Mouse (Mus musculus) layer of hippocampus, adult 2 months (tissue): ENCODE results near the gene Racgap1. TPM values are rescaled to one million over a fixed set of nuclear protein-coding genes. Genes with fewer than 3 reads are reported as not detected.
A peak's percentile ranks its signal among the peaks of the same experiment; 100 is the strongest.

Experiments
- DNase-seq, 2 experiments: peaks; one replicate each; pipeline ENCODE4 v3.0.0; 2022; ENCODE audit warnings: low spot score in 2 of 2
- H3K27ac ChIP-seq: fragments of 200-600 bp; 2 replicates; pipeline ENCODE4 v1.8.1; 2022
- H3K4me3 ChIP-seq: fragments of 200-600 bp; 2 replicates; pipeline ENCODE4 v1.8.1; 2022; ENCODE audit warnings: mild to moderate bottlenecking
- CTCF ChIP-seq: fragments of 200-600 bp; conservative IDR thresholded peaks from 2 replicates; pipeline ENCODE4 v1.8.1; 2022; ENCODE audit warnings: antibody characterized with exemption, mild to moderate bottlenecking, moderate library complexity
- total RNA-seq, 2 experiments: library from RNA; stranded (reverse); gene quantifications; 2 replicates each; pipeline ENCODE4 v1.2.3; 2021

The Racgap1 gene
- total RNA-seq, 2 experiments from 2014 or later, result 5.0 to 5.2 TPM

DNA sequence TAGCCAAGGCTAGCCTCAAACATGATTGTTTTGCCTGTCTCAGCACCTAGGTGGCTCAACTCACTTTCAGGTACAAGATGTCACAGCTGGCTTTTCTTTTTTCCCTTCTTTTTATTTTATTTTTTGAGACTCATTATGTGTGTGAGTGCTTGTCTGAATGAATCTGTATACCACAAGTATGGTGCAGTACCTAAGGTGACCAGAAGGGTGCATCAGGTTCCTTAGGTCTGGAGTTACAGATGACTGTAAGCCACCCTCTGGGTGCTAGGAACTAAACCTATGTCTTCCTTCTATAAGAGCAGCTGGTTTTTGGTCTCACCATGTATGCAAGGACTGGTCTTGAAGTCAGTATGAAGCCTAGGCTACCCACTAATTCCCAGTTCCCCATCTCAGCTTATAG is 19.8 kb downstream of the Racgap1 start:
- H3K27ac ChIP-seq, result no peak overlapping the region
- no peak overlapping the region for H3K4me3 ChIP-seq
- DNase-seq, result no peak
- peak; percentile 63 for TF ChIP-seq CTCF

- TF ChIP-seq CTCF, result no peak
- Histone ChIP-seq H3K4me3 (no peak overlapping the region), H3K27ac (no peak overlapping the region)
- no peak for DNase-seq
These were observed 29.4 kb downstream of the Racgap1 start for GRCm38 (mm10) chr15:99622063-99622462.

DNA sequence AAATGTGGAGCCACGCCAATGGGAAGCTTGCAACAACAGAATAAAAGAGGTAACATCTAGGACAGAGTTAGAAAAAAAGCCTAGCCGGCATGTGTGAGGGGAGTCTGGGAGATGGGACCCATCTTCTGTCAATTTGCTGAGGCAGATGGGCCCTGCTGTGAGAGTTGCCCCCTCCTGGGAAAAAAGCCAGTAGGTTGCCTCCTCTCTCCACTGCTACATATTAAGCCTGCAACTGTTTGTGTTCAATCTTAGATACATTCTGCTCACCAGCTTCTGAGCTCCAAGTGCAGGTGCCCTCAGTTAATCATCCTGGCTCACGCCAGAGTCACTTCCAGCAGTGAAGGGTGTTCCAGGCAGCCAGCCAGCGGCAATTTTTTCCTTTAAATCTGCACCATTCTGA is 31.6 kb downstream of the Racgap1 start:
- peak; percentile 50 to 63 for DNase-seq
- no peak overlapping the region for H3K27ac ChIP-seq
- H3K4me3 ChIP-seq, result no peak overlapping the region
- no peak for TF ChIP-seq CTCF

DNA sequence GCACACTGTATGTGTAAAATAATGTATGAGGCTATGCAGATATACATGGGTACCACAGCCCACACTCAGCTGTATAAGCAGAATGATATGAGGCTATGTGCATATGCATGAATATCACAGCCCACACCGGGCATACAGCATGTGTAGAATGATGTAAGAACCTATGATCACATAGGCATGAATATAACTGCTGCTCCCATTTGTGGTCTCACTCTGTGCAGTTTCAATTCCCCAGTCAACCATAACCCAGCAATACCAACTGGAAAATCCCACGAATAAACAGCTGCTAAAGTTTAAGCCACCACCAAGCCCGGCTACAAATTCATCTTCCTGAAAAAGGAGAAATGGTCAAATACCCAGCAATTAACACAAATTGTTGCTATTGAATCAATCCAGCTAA is 32.9 kb downstream of the Racgap1 start:
- TF ChIP-seq CTCF, result no peak
- no peak overlapping the region for H3K4me3 ChIP-seq
- DNase-seq, result no peak
- H3K27ac ChIP-seq, result no peak overlapping the region

- no peak for DNase-seq
- Histone ChIP-seq H3K27ac (no peak overlapping the region), H3K4me3 (no peak overlapping the region)
- TF ChIP-seq CTCF, result no peak
These were observed 36.2 kb downstream of the Racgap1 start for GRCm38 (mm10) chr15:99615246-99615645.

- Histone ChIP-seq H3K27ac (no peak overlapping the region), H3K4me3 (no peak overlapping the region)
- DNase-seq, result no peak
- TF ChIP-seq CTCF, result no peak
These were observed 36.7 kb downstream of the Racgap1 start for GRCm38 (mm10) chr15:99614753-99615152.

DNA sequence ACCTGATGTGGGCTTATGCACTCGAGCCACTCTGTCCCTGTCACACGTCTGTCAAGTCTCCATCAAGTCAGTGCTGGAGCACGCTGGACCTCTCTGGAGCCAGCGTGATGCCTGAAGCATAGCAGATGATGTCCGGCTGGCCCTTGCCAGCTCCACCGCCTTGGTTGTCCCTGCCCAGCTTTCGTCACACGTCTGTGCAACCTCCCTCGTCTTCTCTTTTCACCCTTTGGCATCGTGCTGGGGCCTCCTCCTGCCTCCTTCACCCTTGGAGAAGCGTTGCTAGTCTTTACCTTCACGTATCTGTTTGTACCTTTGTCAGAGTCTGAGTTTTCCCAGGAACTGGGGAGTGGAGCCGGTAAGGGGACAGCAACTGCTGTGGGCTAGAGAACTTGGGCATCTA is 37.2 kb downstream of the Racgap1 start:
- H3K27ac ChIP-seq, result no peak overlapping the region
- no peak for DNase-seq
- TF ChIP-seq CTCF, result no peak
- H3K4me3 ChIP-seq, result no peak overlapping the region

DNA sequence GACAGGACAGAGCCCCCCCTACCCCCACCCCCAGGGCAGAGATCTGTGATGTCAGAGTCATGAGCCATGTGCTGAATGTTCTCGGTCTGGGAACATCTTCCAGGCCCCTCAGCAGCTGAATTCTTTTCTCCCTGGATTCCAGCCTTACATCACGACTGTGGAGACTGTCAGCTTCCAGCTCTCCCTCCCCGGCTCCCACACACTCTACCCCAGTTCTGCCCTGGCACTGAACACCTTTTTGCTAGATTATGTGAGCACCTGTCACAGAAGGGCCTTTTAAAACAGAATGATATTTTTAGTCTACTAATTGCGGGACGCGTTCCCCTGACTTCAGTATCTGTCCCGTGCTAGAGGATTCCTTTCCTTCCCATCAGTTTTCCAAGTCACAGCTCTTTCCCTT is 39.9 kb downstream of the Racgap1 start:
- TF ChIP-seq CTCF, result no peak
- Histone ChIP-seq H3K4me3 (no peak overlapping the region), H3K27ac (no peak overlapping the region)
- no peak for DNase-seq

GRCm38 (mm10) chr15:99608382-99609125 is 42.9 kb downstream of the Racgap1 start:
- DNase-seq, result no peak
- no peak for TF ChIP-seq CTCF
- H3K27ac ChIP-seq, result no peak overlapping the region
- H3K4me3 ChIP-seq, result no peak overlapping the region

GRCm38 (mm10) chr15:99607388-99608113 is 43.9 kb downstream of the Racgap1 start:
- peak; percentile 47 to 50 for DNase-seq
- H3K4me3 ChIP-seq, result no peak overlapping the region
- H3K27ac ChIP-seq, result no peak overlapping the region
- TF ChIP-seq CTCF, result no peak

DNA sequence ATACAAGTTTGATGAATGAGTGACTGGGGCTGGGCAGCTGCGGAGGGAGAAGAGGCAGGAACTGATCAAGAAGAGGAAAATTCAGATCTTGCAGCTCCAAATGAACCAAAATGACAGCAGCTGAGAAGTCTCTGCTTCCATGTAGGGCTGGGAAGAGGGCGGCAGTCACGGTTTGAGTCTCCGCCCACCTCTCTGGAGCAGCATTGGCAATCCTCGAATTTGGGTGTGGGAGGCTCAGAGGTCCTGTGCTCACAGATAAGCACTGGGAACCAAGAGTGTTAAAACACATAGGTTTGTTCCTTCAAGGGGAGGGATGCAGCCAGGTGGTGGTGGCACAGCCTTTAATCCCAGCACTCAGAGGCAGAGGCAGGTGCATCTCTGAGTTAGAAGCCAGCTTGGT is 44.9 kb downstream of the Racgap1 start:
- no peak for DNase-seq
- H3K27ac ChIP-seq, result no peak overlapping the region

GRCm38 (mm10) chr15:99605595-99605994 is 45.9 kb downstream of the Racgap1 start:
- Histone ChIP-seq H3K4me3 (no peak overlapping the region), H3K27ac (no peak overlapping the region)
- DNase-seq, result no peak
- TF ChIP-seq CTCF, result no peak

More for the DNA sequence above, 44.9 kb downstream of the Racgap1 start:
- H3K4me3 ChIP-seq, result no peak overlapping the region
- no peak for TF ChIP-seq CTCF

DNA sequence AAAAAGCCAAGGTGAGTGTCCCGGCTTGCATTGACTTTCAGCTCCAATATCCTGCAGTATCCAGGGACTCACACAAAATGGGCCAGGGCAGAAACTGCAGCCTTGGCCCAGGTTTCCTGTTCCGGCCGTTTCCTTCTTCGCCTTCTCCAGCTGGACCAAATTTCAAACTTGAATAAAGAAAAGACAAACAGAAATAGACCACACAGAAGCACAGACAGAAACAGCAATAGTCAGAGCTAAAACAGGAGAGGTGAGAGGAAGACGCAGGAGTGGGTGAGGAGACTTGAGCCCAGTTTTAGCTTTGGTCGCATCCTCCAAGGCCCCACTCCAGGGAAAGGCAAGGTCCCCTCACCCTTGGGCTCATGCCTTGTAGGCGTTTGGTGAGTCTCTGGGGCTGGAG is 48.2 kb downstream of the Racgap1 start:
- Histone ChIP-seq H3K27ac (no peak overlapping the region), H3K4me3 (no peak overlapping the region)
- TF ChIP-seq CTCF, result no peak

DNA sequence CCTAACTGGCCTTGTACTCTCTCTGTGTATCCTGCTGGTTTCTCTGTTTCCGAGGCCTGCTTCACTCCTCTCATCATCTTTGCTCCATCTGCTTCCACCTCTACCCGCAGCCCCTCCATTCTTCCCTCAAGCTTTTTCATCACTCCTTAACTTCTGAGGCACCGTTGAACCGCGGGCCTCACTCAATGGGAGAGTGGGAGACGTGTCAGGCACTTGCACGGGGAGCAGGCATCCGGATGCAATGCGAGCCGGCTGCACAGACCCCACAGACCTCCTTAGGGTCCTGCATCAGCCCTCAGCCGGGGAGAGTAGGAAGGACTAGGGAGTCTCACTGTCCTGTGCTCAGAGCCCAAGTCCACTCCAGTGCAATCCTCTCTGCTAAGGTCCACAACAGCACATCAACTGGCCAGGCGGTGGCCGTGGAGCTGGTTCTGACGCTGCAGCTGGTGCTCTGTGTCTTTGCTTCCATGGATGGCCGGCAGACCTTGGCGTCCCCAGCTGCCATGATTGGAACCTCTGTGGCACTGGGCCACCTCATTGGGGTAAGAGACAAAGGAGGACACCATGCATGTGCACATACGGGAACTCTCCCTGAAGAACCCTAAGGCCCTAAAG is 49.1 kb downstream of the Racgap1 start:
- no peak overlapping the region for H3K27ac ChIP-seq
- DNase-seq, result no peak
- no peak for TF ChIP-seq CTCF
- no peak overlapping the region for H3K4me3 ChIP-seq

More for the DNA sequence above, 48.2 kb downstream of the Racgap1 start:
- no peak for DNase-seq
